Mouse (Mus musculus): Measurements from ENCODE around the gene Ggta1. TPM values are rescaled to one million over a fixed set of nuclear protein-coding genes. Genes with fewer than 3 reads are reported as not detected.

Ggta1 gene
- polyA plus RNA-seq, 1 experiment, result 6.1 TPM

DNA sequence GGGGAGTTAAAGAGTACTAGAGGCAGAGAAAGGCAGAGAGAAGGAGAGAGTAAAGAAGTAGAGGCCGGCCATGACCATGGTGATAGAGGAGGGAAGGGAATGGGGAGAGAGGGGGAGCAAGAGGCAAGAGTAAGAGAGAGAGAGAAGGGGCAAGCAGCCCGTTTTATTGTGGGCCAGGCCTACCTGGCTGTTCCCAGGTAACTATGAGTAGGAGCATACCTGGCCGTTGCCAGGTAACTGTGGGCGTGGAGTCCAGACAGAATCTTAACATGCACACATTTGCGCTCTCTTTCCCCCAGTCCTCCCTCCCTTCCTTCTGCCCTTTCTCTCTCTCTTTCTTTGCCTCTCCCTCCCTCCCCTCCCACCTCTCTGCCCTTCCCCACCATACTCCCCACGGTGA lies 55.8 kb downstream of the Ggta1 start:
- WGBS, result 90% methylated on average over 6 of the region's 6 CpGs

DNA sequence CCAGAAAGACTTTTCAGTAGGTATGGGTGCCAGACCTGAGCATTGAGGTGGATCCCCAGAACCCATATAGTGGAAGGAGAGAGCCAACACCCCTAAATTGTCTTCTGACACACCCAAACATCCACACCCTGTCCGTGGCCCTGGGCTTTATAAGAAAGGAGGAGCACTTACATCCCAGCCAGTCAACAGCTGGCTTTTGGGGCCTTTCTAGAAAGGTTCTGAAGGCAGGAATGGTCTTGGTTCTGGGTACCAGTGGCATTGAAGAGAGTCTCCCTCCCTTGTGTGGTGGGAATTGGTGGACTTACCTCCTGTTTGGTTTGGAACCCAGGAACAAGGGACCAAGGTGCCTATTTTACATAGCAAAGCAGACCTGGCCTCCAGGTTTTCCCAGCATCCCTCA lies 56.4 kb downstream of the Ggta1 start:
- WGBS, result 81% methylated on average over 1 of the region's 1 CpGs
- H3K27me3 ChIP-seq (replicated peaks; ENCODE audit: control insufficient read depth, insufficient read depth, low read length), result no peaks in the 10 kb centered on the region
- TF ChIP-seq CTCF (conservative IDR thresholded peaks at IDR 0.05; ENCODE audit: insufficient read depth, insufficient read length, low read depth, low read length) (no peak), POLR2A (IDR thresholded peaks at IDR 0.05; ENCODE audit: low read depth, low read length) (no peak)
- no peaks in the 10 kb centered on the region for H3K36me3 ChIP-seq (ENCODE audit: control insufficient read depth, insufficient read depth, low read length)
- H3K27ac ChIP-seq (ENCODE audit: insufficient read depth, low read depth, low read length), result no peak overlapping the region
- DNase-seq, result no peak
- H3K4me1 ChIP-seq (ENCODE audit: control insufficient read depth, insufficient read depth, low read length), result no peaks in the 10 kb centered on the region
- no peak overlapping the region for H3K4me3 ChIP-seq (ENCODE audit: insufficient read depth, low read depth, low read length)

More for the DNA sequence above, 55.8 kb downstream of the Ggta1 start:
- TF ChIP-seq CTCF (conservative IDR thresholded peaks at IDR 0.05; ENCODE audit: insufficient read depth, insufficient read length, low read depth, low read length), result no peak
- no peak for TF ChIP-seq POLR2A (IDR thresholded peaks at IDR 0.05; ENCODE audit: low read depth, low read length)
- no peak for DNase-seq
- H3K27ac ChIP-seq (ENCODE audit: insufficient read depth, low read depth, low read length), result no peak overlapping the region
- H3K4me3 ChIP-seq (ENCODE audit: insufficient read depth, low read depth, low read length), result no peak overlapping the region
- H3K36me3 ChIP-seq (ENCODE audit: control insufficient read depth, insufficient read depth, low read length), result no peaks in the 10 kb centered on the region
- no peaks in the 10 kb centered on the region for H3K27me3 ChIP-seq (replicated peaks; ENCODE audit: control insufficient read depth, insufficient read depth, low read length)
- no peaks in the 10 kb centered on the region for H3K4me1 ChIP-seq (ENCODE audit: control insufficient read depth, insufficient read depth, low read length)

DNA sequence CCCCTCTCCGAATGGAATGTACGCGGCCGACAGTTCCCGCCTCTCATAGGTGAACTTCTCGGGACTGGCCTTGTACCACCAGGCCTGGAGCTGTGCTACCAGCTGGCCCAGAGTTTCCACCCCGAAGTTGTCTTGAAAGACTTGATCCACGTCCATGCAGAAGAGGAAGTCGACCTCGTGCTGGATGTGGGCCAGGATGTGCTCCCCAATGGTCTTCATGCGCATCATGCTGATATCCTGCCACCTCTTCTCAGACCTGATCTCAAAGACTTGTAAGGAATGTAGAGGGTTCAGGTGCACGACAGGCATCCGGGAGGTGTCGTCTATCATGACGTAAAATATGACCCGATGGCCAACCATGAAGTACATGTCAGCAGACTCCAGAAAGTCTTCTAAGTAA lies 60.6 kb downstream of the Ggta1 start:
- H3K36me3 ChIP-seq (ENCODE audit: control insufficient read depth, insufficient read depth, low read length), result no peaks in the 10 kb centered on the region
- WGBS, result 89% methylated on average over 16 of the region's 16 CpGs
- no peaks in the 10 kb centered on the region for H3K4me1 ChIP-seq (ENCODE audit: control insufficient read depth, insufficient read depth, low read length)
- H3K27ac ChIP-seq (ENCODE audit: insufficient read depth, low read depth, low read length), result no peak overlapping the region
- TF ChIP-seq CTCF (conservative IDR thresholded peaks at IDR 0.05; ENCODE audit: insufficient read depth, insufficient read length, low read depth, low read length) (no peak), POLR2A (IDR thresholded peaks at IDR 0.05; ENCODE audit: low read depth, low read length) (no peak)
- no peak for DNase-seq
- H3K27me3 ChIP-seq (replicated peaks; ENCODE audit: control insufficient read depth, insufficient read depth, low read length), result no peaks in the 10 kb centered on the region
- H3K4me3 ChIP-seq (ENCODE audit: insufficient read depth, low read depth, low read length), result no peak overlapping the region

DNA sequence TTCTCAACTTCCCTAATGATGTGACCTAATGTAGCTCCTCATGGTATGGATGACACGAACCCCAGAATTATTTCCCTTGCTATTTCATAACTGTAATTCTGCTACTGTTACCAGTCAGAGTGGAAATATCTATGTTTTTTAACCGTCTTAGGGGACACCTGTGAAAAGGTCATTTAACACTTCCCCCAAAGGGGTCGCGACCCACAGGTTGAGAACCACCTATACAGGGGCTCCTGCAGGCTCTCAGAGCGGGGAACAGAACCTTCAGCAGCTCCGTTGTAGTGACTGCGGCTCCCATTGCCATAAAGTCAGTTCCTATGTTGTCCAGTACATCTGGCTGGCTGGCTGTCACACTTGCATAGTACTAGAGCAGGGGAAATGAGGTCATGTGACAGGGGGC lies 62.3 kb downstream of the Ggta1 start:
- H3K4me1 ChIP-seq (ENCODE audit: control insufficient read depth, insufficient read depth, low read length), result no peaks in the 10 kb centered on the region
- H3K27ac ChIP-seq (ENCODE audit: insufficient read depth, low read depth, low read length), result no peak overlapping the region
- no peaks in the 10 kb centered on the region for H3K27me3 ChIP-seq (replicated peaks; ENCODE audit: control insufficient read depth, insufficient read depth, low read length)
- TF ChIP-seq CTCF (conservative IDR thresholded peaks at IDR 0.05; ENCODE audit: insufficient read depth, insufficient read length, low read depth, low read length) (no peak), POLR2A (IDR thresholded peaks at IDR 0.05; ENCODE audit: low read depth, low read length) (no peak)
- WGBS, result 90% methylated on average over 7 of the region's 7 CpGs
- no peak for DNase-seq
- H3K36me3 ChIP-seq (ENCODE audit: control insufficient read depth, insufficient read depth, low read length), result no peaks in the 10 kb centered on the region
- no peak overlapping the region for H3K4me3 ChIP-seq (ENCODE audit: insufficient read depth, low read depth, low read length)

DNA sequence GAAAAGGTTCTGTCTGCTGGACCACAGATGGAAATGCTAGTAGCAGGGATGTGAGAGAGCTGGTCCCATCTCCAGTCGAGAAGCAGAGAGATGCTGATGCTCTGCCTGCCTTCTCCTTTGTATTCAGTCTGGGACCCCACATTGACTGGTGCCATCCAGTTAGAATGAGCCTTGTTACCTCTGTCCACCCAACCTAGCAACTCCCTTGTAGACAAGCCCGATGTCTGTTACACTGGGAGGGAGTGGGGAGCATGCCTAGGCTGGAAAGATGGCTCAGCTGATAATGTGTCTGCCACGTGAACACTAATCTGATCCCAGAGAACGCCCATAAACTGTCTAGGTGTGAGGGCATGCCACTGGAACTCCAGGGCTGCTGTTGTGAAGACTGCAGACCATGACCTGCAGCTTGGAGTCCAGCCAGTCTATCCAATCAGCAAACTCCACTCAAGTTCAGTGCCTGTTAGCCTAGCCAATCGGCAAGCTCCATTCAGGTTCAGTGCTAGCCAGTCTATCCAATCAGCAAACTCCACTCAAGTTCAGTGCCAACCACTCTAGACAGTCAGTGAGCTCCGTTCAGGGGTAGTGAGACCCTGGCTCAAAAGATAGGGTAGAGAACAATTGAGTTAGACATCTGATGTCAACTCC lies 64.7 kb downstream of the Ggta1 start:
- H3K36me3 ChIP-seq (ENCODE audit: control insufficient read depth, insufficient read depth, low read length), result no peaks in the 10 kb centered on the region
- H3K27me3 ChIP-seq (replicated peaks; ENCODE audit: control insufficient read depth, insufficient read depth, low read length), result no peaks in the 10 kb centered on the region
- no peaks in the 10 kb centered on the region for H3K4me1 ChIP-seq (ENCODE audit: control insufficient read depth, insufficient read depth, low read length)
- no peak overlapping the region for H3K27ac ChIP-seq (ENCODE audit: insufficient read depth, low read depth, low read length)
- DNase-seq, result no peak
- 68% methylated on average over 6 of the region's 6 CpGs for WGBS
- no peak overlapping the region for H3K4me3 ChIP-seq (ENCODE audit: insufficient read depth, low read depth, low read length)
- no peak for TF ChIP-seq POLR2A (IDR thresholded peaks at IDR 0.05; ENCODE audit: low read depth, low read length)
- TF ChIP-seq CTCF (conservative IDR thresholded peaks at IDR 0.05; ENCODE audit: insufficient read depth, insufficient read length, low read depth, low read length), result no peak

DNA sequence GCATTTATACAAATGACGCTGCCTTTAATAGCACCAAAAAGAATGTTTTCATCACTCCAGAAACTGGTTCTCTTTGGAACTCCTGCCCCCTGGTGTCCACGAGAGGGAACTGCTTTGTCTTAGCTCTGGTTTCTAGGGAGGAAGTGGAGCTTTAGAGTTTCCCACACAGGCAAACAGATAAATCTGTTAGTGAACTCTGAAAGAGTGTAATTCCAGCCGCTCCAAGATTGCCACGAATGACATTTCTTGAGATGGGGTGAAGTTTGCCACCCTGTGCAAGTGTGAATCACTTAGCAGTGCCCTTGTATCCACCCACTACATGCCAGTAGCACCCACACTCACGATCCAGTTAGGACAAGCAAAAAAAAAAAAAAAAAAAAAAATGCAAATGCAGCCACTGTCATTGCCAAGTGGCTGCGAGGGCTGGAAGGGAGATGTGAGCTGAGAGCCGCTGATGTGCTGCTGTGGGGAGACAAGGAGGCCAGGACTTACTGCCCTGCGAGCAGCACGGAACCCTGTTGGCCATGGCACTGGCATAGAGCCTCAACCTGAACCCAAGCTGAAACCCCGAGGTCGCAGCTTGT lies 65.3 kb downstream of the Ggta1 start:
- Histone ChIP-seq H3K27ac (ENCODE audit: insufficient read depth, low read depth, low read length) (no peak overlapping the region), H3K4me3 (ENCODE audit: insufficient read depth, low read depth, low read length) (no peak overlapping the region), H3K4me1 (ENCODE audit: control insufficient read depth, insufficient read depth, low read length) (no peaks in the 10 kb centered on the region), H3K27me3 (replicated peaks; ENCODE audit: control insufficient read depth, insufficient read depth, low read length) (no peaks in the 10 kb centered on the region), H3K36me3 (ENCODE audit: control insufficient read depth, insufficient read depth, low read length) (no peaks in the 10 kb centered on the region)
- TF ChIP-seq POLR2A (IDR thresholded peaks at IDR 0.05; ENCODE audit: low read depth, low read length) (no peak), CTCF (conservative IDR thresholded peaks at IDR 0.05; ENCODE audit: insufficient read depth, insufficient read length, low read depth, low read length) (peak; percentile 77)
- DNase-seq, result peak; percentile 67
- 34% methylated on average over 11 of the region's 11 CpGs for WGBS

DNA sequence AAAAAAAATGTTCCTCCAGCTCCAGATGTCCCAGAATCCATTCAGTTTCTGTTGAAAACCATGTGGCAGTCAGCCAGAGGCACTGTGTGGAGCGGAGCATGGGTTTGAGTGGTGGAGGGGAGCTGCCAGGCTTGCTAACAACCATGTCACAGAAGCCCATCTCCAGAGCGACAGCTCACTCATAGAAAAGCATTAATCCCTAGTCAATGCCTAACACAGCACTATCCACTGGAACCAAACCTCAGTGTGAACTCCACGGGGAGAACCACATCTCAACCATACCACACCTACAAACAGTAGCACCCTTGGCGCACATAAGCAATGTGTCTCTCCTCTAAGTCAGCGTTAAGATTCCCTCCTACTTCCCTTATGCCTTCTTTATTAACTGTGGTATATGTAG lies 65.9 kb downstream of the Ggta1 start, which contains the start of gene 4930402F06Rik:
4930402F06Rik (minus strand) TSS at position 80 of the 400 bp plus-strand sequence.
- Histone ChIP-seq H3K27me3 (replicated peaks; ENCODE audit: control insufficient read depth, insufficient read depth, low read length) (no peaks in the 10 kb centered on the region), H3K36me3 (ENCODE audit: control insufficient read depth, insufficient read depth, low read length) (no peaks in the 10 kb centered on the region), H3K4me3 (ENCODE audit: insufficient read depth, low read depth, low read length) (no peak within 1 kb of the TSS), H3K4me1 (ENCODE audit: control insufficient read depth, insufficient read depth, low read length) (no peaks in the 10 kb centered on the region), H3K27ac (ENCODE audit: insufficient read depth, low read depth, low read length) (no peak within 1 kb of the TSS)
- TF ChIP-seq CTCF (conservative IDR thresholded peaks at IDR 0.05; ENCODE audit: insufficient read depth, insufficient read length, low read depth, low read length), result no peak
- TF ChIP-seq POLR2A (IDR thresholded peaks at IDR 0.05; ENCODE audit: low read depth, low read length), result no peak
- no peak for DNase-seq
- 72% methylated on average over 5 of the region's 5 CpGs for WGBS
